Mouse (Mus musculus) embryonic fibroblast, embryonic 13.5 days (primary cell): Measurements from ENCODE around the gene Strn3. TPM values are rescaled to one million over a fixed set of nuclear protein-coding genes. Genes with fewer than 3 reads are reported as not detected.
"Not testable (repeated sequence)": the region's sequence is repeated elsewhere in the genome, so short reads cannot be mapped to it uniquely, and the experiment has no call there.

ENCODE experiments used
- H3K27ac ChIP-seq: 2 replicates; pipeline ENCODE4 v1.5.1; 2012; ENCODE audit warnings: low read length, control low read depth, inconsistent platforms; ENCODE audit not compliant: insufficient read depth
- H3K4me1 ChIP-seq: 2 replicates; pipeline ENCODE4 v1.6.1; 2011; ENCODE audit warnings: low read length; ENCODE audit not compliant: control insufficient read depth, insufficient read depth
- H3K4me3 ChIP-seq: 2 replicates; pipeline ENCODE4 v1.5.1; 2011; ENCODE audit warnings: mild to moderate bottlenecking, control low read depth, low read length; ENCODE audit not compliant: insufficient read depth
- CTCF ChIP-seq: IDR thresholded peaks from 2 replicates; pipeline ENCODE4 v1.5.1; 2011; ENCODE audit warnings: mild to moderate bottlenecking, control low read depth, low read length, moderate library complexity, borderline replicate concordance; ENCODE audit not compliant: insufficient read depth
- POLR2A ChIP-seq: IDR thresholded peaks from 2 replicates; pipeline ENCODE4 v1.6.1; 2011; ENCODE audit warnings: low read depth, mild to moderate bottlenecking, control low read depth, low read length, moderate library complexity
- polyA plus RNA-seq: library from polyadenylated mRNA; stranded (reverse); fragments of >200 nt; gene quantifications from 2 replicates; pipeline ENCODE4 v1.2.4, GENCODE M21; 2011; ENCODE audit warnings: low read depth; ENCODE audit not compliant: missing spikeins, insufficient read length

Gene Strn3
- polyA plus RNA-seq, 1 experiment = 129 TPM

GRCm38 (mm10) chr12:51666708-51667430 lies 24.8 kb downstream of the Strn3 start:
- TF ChIP-seq CTCF (no peak), POLR2A (no peak)

GRCm38 (mm10) chr12:51663908-51664307 lies 27.8 kb downstream of the Strn3 start:
- Histone ChIP-seq H3K27ac (no peak overlapping the region), H3K4me3 (no peak overlapping the region), H3K4me1 (peaks cover 5% of the 10 kb centered on the region)
- TF ChIP-seq POLR2A (no peak), CTCF (no peak)

More at GRCm38 (mm10) chr12:51666708-51667430, 24.8 kb downstream of the Strn3 start:
- no peak overlapping the region for H3K4me3 ChIP-seq
- no peak overlapping the region for H3K27ac ChIP-seq
- H3K4me1 ChIP-seq = peaks cover 5% of the 10 kb centered on the region

- TF ChIP-seq POLR2A = no peak
- TF ChIP-seq CTCF = no peak
- Histone ChIP-seq H3K4me1 (peaks cover 5% of the 10 kb centered on the region), H3K27ac (no peak overlapping the region), H3K4me3 (no peak overlapping the region)
Measured at GRCm38 (mm10) chr12:51663011-51663410, 28.7 kb downstream of the Strn3 start.

- Histone ChIP-seq H3K4me3 (no peak overlapping the region), H3K27ac (no peak overlapping the region), H3K4me1 (no peaks in the 10 kb centered on the region)
- no peak for TF ChIP-seq CTCF
- no peak for TF ChIP-seq POLR2A
Measured at GRCm38 (mm10) chr12:51655944-51656465, 35.7 kb downstream of the Strn3 start.

GRCm38 (mm10) chr12:51649401-51649800 lies 42.3 kb downstream of the Strn3 start:
- H3K4me1 ChIP-seq, H3K4me3 ChIP-seq, H3K27ac ChIP-seq: not testable (repeated sequence)

GRCm38 (mm10) chr12:51641871-51642270 lies 49.8 kb downstream of the Strn3 start:
- H3K4me3 ChIP-seq = no peak overlapping the region
- H3K4me1 ChIP-seq = no peaks in the 10 kb centered on the region; the same call in 1 of the 2 replicates
- no peak overlapping the region for H3K27ac ChIP-seq
- TF ChIP-seq CTCF (no peak), POLR2A (no peak)

- H3K27ac ChIP-seq = no peak overlapping the region
- H3K4me3 ChIP-seq = no peak overlapping the region
- H3K4me1 ChIP-seq = no peaks in the 10 kb centered on the region; the same call in 1 of the 2 replicates
- TF ChIP-seq CTCF (no peak), POLR2A (no peak)
Measured at GRCm38 (mm10) chr12:51636689-51637470, 54.8 kb downstream of the Strn3 start.

GRCm38 (mm10) chr12:51636260-51636659 lies 55.4 kb downstream of the Strn3 start:
- TF ChIP-seq POLR2A = no peak
- no peak for TF ChIP-seq CTCF
- no peak overlapping the region for H3K27ac ChIP-seq
- no peak overlapping the region for H3K4me3 ChIP-seq

GRCm38 (mm10) chr12:51633481-51633880 lies 58.2 kb downstream of the Strn3 start:
- no peak overlapping the region for H3K4me3 ChIP-seq
- TF ChIP-seq POLR2A (no peak), CTCF (no peak)
- H3K27ac ChIP-seq = no peak overlapping the region
- H3K4me1 ChIP-seq = no peaks in the 10 kb centered on the region

More at GRCm38 (mm10) chr12:51636260-51636659, 55.4 kb downstream of the Strn3 start:
- H3K4me1 ChIP-seq = no peaks in the 10 kb centered on the region; the same call in 1 of the 2 replicates

GRCm38 (mm10) chr12:51623366-51623694 lies 68.4 kb downstream of the Strn3 start:
- TF ChIP-seq CTCF (no peak), POLR2A (no peak)
- no peak overlapping the region for H3K4me3 ChIP-seq
- H3K27ac ChIP-seq = no peak overlapping the region
- no peaks in the 10 kb centered on the region for H3K4me1 ChIP-seq
